Mouse (Mus musculus) thymus, postnatal 10 days (tissue): ENCODE data around the gene Eftud2.

ENCODE experiments used
- DNase-seq, 2 experiments: peaks; one replicate each; pipeline ENCODE4 v3.0.0; 2021; ENCODE audit warnings: low spot score in 2 of 2

The Eftud2 gene

GRCm38 (mm10) chr11:102879558-102879957 is 1.2 kb downstream of the Eftud2 start:
- no peak for DNase-seq

GRCm38 (mm10) chr11:102874801-102875334 is 5.9 kb downstream of the Eftud2 start:
- no peak for DNase-seq

- peak in 1 of 2 experiments; percentile 63 for DNase-seq
These were observed 16.5 kb downstream of the Eftud2 start for GRCm38 (mm10) chr11:102864272-102864671.

- DNase-seq, result no peak
These were observed 20.9 kb downstream of the Eftud2 start for GRCm38 (mm10) chr11:102859933-102860332.

GRCm38 (mm10) chr11:102858951-102859350 is 21.8 kb downstream of the Eftud2 start:
- DNase-seq, result no peak

GRCm38 (mm10) chr11:102855941-102856340 is 24.8 kb downstream of the Eftud2 start:
- DNase-seq, result no peak

- DNase-seq, result peak in 1 of 2 experiments; percentile 13
These were observed 27.0 kb downstream of the Eftud2 start for GRCm38 (mm10) chr11:102853760-102854159.

GRCm38 (mm10) chr11:102851883-102852282 is 28.9 kb downstream of the Eftud2 start:
- DNase-seq, result peak in 1 of 2 experiments; percentile 57

GRCm38 (mm10) chr11:102845926-102846325 is 34.9 kb downstream of the Eftud2 start:
- no peak for DNase-seq

- no peak for DNase-seq
These were observed 42.1 kb downstream of the Eftud2 start for GRCm38 (mm10) chr11:102838616-102839150.

- no peak for DNase-seq
These were observed 42.7 kb downstream of the Eftud2 start for GRCm38 (mm10) chr11:102838126-102838525.

GRCm38 (mm10) chr11:102837385-102837784 is 43.4 kb downstream of the Eftud2 start:
- no peak for DNase-seq

- DNase-seq, result no peak
These were observed 44.6 kb downstream of the Eftud2 start for GRCm38 (mm10) chr11:102836146-102836545.

- DNase-seq, result no peak
These were observed 45.2 kb downstream of the Eftud2 start, which contains the start of gene Higd1b for GRCm38 (mm10) chr11:102835549-102835948. Higd1b (plus strand) TSS chr11:102835849.

GRCm38 (mm10) chr11:102834219-102834618 is 46.6 kb downstream of the Eftud2 start:
- no peak for DNase-seq

GRCm38 (mm10) chr11:102832700-102833297 is 48.0 kb downstream of the Eftud2 start:
- DNase-seq, result no peak

- no peak for DNase-seq
These were observed 50.5 kb downstream of the Eftud2 start for GRCm38 (mm10) chr11:102830276-102830675.

GRCm38 (mm10) chr11:102827097-102827496 is 53.7 kb downstream of the Eftud2 start:
- DNase-seq, result no peak

GRCm38 (mm10) chr11:102826476-102826875 is 54.3 kb downstream of the Eftud2 start:
- no peak for DNase-seq

GRCm38 (mm10) chr11:102821231-102821630 is 59.6 kb downstream of the Eftud2 start:
- no peak for DNase-seq

- DNase-seq, result no peak
These were observed 60.4 kb downstream of the Eftud2 start for GRCm38 (mm10) chr11:102820432-102820831.

- no peak for DNase-seq
These were observed 60.9 kb downstream of the Eftud2 start for GRCm38 (mm10) chr11:102819783-102820385.
